Mouse (Mus musculus) embryonic facial prominence, embryonic 12.5 days (tissue): Measurements from ENCODE around the gene Chst15. TPM values are rescaled to one million over a fixed set of nuclear protein-coding genes. Genes with fewer than 3 reads are reported as not detected.
A peak's percentile ranks its signal among the peaks of the same experiment; 100 is the strongest.

Experiments used
- ATAC-seq: fragments of 200-750 bp; cut with Nextera tagmentation; 2 replicates; pipeline ENCODE4 v1.8.0; 2017; ENCODE audit not compliant: insufficient number of reproducible peaks, insufficient read depth, low FRiP score, low TSS enrichment
- H3K27ac ChIP-seq: fragments of 300-500 bp; sonication (generic); 2 replicates; pipeline ENCODE4 v1.5.1; 2016; ENCODE audit warnings: mild to moderate bottlenecking
- H3K27me3 ChIP-seq: fragments of 300-500 bp; sonication (generic); 2 replicates; pipeline ENCODE4 v1.6.1; 2016; ENCODE audit warnings: mild to moderate bottlenecking, moderate library complexity
- H3K36me3 ChIP-seq: fragments of 300-500 bp; sonication (generic); 2 replicates; pipeline ENCODE4 v1.6.1; 2016; ENCODE audit warnings: mild to moderate bottlenecking
- H3K4me1 ChIP-seq: fragments of 300-500 bp; sonication (generic); 2 replicates; pipeline ENCODE4 v1.6.1; 2016
- H3K4me2 ChIP-seq: fragments of 300-500 bp; sonication (generic); replicated peaks from 2 replicates; pipeline ENCODE4 v1.6.1; 2016; ENCODE audit warnings: mild to moderate bottlenecking, moderate library complexity
- H3K4me3 ChIP-seq: fragments of 300-500 bp; sonication (generic); 2 replicates; pipeline ENCODE4 v1.5.1; 2016; ENCODE audit warnings: mild to moderate bottlenecking
- H3K9ac ChIP-seq: fragments of 300-500 bp; sonication (generic); 2 replicates; pipeline ENCODE4 v1.6.1; 2016; ENCODE audit warnings: mild to moderate bottlenecking, moderate library complexity
- H3K9me3 ChIP-seq: fragments of 300-500 bp; sonication (generic); 2 replicates; pipeline ENCODE4 v1.6.1; 2016; ENCODE audit warnings: mild to moderate bottlenecking, moderate library complexity
- WGBS: fragments of 180-500 bp; shearing (Covaris S2); methylation state at CpG from one replicate; pipeline ENCODE4 v1.1.7; 2016; 5-methylcytosine and 5-hydroxymethylcytosine counted together
- polyA plus RNA-seq: library from polyadenylated mRNA; unstranded; fragments of >200 nt; fragmentation: Nextera tagmentation; extraction: Ambion mirVana; gene quantifications from 2 replicates; pipeline ENCODE4 v1.2.1, GENCODE M21; 2016

Chst15 gene
- polyA plus RNA-seq, 1 experiment from 2014 or later: 24.6 TPM

GRCm38 (mm10) chr7:132349075-132349572 is 32.1 kb upstream of the Chst15 start:
- Histone ChIP-seq H3K36me3 (no peaks in the 10 kb centered on the region), H3K4me1 (peaks cover 8% of the 10 kb centered on the region; the same call in 1 of the 2 replicates), H3K9me3 (no peaks in the 10 kb centered on the region), H3K4me3 (no peak overlapping the region), H3K4me2 (no peak overlapping the region), H3K27me3 (no peaks in the 10 kb centered on the region), H3K27ac (no peak overlapping the region), H3K9ac (no peak overlapping the region)
- ATAC-seq: no peak
- 69% methylated on average over 6 of the region's 6 CpGs for WGBS

GRCm38 (mm10) chr7:132347273-132348045 is 30.4 kb upstream of the Chst15 start:
- Histone ChIP-seq H3K9ac (no peak overlapping the region), H3K4me3 (no peak overlapping the region), H3K9me3 (no peaks in the 10 kb centered on the region), H3K36me3 (no peaks in the 10 kb centered on the region), H3K4me1 (peaks cover 6% of the 10 kb centered on the region; the same call in 1 of the 2 replicates), H3K27me3 (no peaks in the 10 kb centered on the region), H3K27ac (no peak overlapping the region), H3K4me2 (no peak overlapping the region)
- no peak for ATAC-seq
- WGBS: 77% methylated on average over 9 of the region's 9 CpGs

GRCm38 (mm10) chr7:132345526-132346070 is 28.6 kb upstream of the Chst15 start:
- Histone ChIP-seq H3K36me3 (no peaks in the 10 kb centered on the region), H3K27me3 (no peaks in the 10 kb centered on the region), H3K4me3 (no peak overlapping the region), H3K4me1 (peaks cover 2% of the 10 kb centered on the region; the same call in 1 of the 2 replicates), H3K9me3 (no peaks in the 10 kb centered on the region), H3K27ac (no peak overlapping the region), H3K4me2 (no peak overlapping the region), H3K9ac (no peak overlapping the region)
- no peak for ATAC-seq
- 69% methylated on average over 5 of the region's 5 CpGs for WGBS

- Histone ChIP-seq H3K4me3 (no peak overlapping the region), H3K4me2 (no peak overlapping the region), H3K27ac (no peak overlapping the region), H3K27me3 (no peaks in the 10 kb centered on the region), H3K9ac (no peak overlapping the region), H3K4me1 (0 out of 2 replicates have a peak, but pooled peaks cover 2% of the 10 kb centered on the region), H3K9me3 (no peaks in the 10 kb centered on the region), H3K36me3 (no peaks in the 10 kb centered on the region)
- WGBS: 63% methylated on average over 4 of the region's 4 CpGs
- no peak for ATAC-seq
Observed at GRCm38 (mm10) chr7:132344606-132345005, 27.6 kb upstream of the Chst15 start.

GRCm38 (mm10) chr7:132343900-132344299 is 26.9 kb upstream of the Chst15 start:
- H3K27me3 ChIP-seq: no peaks in the 10 kb centered on the region
- H3K4me1 ChIP-seq: 0 out of 2 replicates have a peak, but pooled peaks cover 2% of the 10 kb centered on the region
- H3K27ac ChIP-seq: no peak overlapping the region
- H3K4me2 ChIP-seq: no peak overlapping the region
- H3K9ac ChIP-seq: no peak overlapping the region
- H3K36me3 ChIP-seq: no peaks in the 10 kb centered on the region
- no peaks in the 10 kb centered on the region for H3K9me3 ChIP-seq
- WGBS: 88% methylated on average over 2 of the region's 2 CpGs
- no peak overlapping the region for H3K4me3 ChIP-seq
- ATAC-seq: no peak

DNA sequence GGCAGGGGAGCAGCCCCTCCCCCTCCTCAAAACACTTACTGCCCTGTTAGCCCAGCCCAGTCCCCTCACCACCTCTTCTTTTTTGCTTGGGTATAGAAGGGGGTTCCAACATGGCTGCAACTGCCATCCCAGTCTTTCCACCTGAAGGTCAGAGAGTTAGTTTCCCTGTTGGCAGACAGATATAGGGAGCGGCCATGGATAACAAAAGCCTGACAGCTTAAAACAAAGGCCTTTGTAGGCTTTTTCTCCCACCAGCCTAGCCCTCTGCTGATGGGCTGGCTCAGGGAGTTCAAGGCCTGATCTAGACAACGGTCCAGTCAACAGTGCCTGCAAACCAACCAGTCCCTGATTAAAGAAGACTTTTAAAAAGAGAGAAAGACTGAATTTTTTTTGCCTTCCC is 26.1 kb upstream of the Chst15 start:
- no peak for ATAC-seq
- Histone ChIP-seq H3K27ac (no peak overlapping the region), H3K4me3 (no peak overlapping the region), H3K27me3 (no peaks in the 10 kb centered on the region), H3K4me1 (0 out of 2 replicates have a peak, but pooled peaks cover 2% of the 10 kb centered on the region), H3K9ac (no peak overlapping the region), H3K9me3 (no peaks in the 10 kb centered on the region), H3K36me3 (no peaks in the 10 kb centered on the region), H3K4me2 (no peak overlapping the region)
- WGBS: 69% methylated on average over 2 of the region's 2 CpGs

- Histone ChIP-seq H3K27ac (no peak overlapping the region), H3K9ac (no peak overlapping the region)
Observed at GRCm38 (mm10) chr7:132339041-132339839, 22.2 kb upstream of the Chst15 start.

DNA sequence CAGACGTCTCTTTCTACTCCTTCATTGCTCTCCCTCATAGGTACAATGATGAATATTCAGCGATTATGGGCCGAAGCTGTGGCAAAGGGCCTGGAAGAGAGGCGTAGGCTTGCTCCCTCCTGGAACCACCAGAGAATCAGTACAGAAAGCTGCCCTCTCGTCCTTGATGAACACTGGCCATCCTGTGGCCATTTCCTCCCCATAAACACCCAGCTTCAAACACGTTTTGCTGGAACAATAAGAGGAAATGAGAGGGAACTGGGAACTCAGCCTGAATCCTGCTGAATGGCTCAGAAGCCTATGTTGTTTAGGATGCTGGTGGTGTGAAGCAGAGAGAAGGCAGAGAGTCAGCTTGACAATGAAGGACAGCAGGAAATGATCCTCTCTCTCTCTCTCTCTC is 21.3 kb upstream of the Chst15 start:
- H3K27me3 ChIP-seq: no peaks in the 10 kb centered on the region
- H3K4me2 ChIP-seq: no peak overlapping the region
- no peak overlapping the region for H3K4me3 ChIP-seq
- H3K4me1 ChIP-seq: peaks cover 7% of the 10 kb centered on the region
- no peaks in the 10 kb centered on the region for H3K9me3 ChIP-seq
- 66% methylated on average over 6 of the region's 6 CpGs for WGBS
- no peak for ATAC-seq
- H3K27ac ChIP-seq: no peak overlapping the region
- H3K36me3 ChIP-seq: no peaks in the 10 kb centered on the region
- H3K9ac ChIP-seq: no peak overlapping the region

More at GRCm38 (mm10) chr7:132339041-132339839, 22.2 kb upstream of the Chst15 start:
- Histone ChIP-seq H3K36me3 (no peaks in the 10 kb centered on the region), H3K4me1 (peaks cover 7% of the 10 kb centered on the region), H3K27me3 (no peaks in the 10 kb centered on the region), H3K4me3 (no peak overlapping the region), H3K9me3 (no peaks in the 10 kb centered on the region), H3K4me2 (no peak overlapping the region)
- 81% methylated on average over 14 of the region's 14 CpGs for WGBS
- no peak for ATAC-seq

GRCm38 (mm10) chr7:132337268-132337917 is 20.4 kb upstream of the Chst15 start:
- peaks cover 7% of the 10 kb centered on the region for H3K4me1 ChIP-seq
- peak overlapping the region; percentile 30; the same call in 1 of the 2 replicates for H3K27ac ChIP-seq
- no peak overlapping the region for H3K4me2 ChIP-seq
- no peak for ATAC-seq
- 71% methylated on average over 11 of the region's 11 CpGs for WGBS
- H3K4me3 ChIP-seq: no peak overlapping the region
- H3K9me3 ChIP-seq: no peaks in the 10 kb centered on the region
- no peaks in the 10 kb centered on the region for H3K27me3 ChIP-seq
- no peaks in the 10 kb centered on the region for H3K36me3 ChIP-seq
- H3K9ac ChIP-seq: no peak overlapping the region

- WGBS: 44% methylated on average over 3 of the region's 3 CpGs
- Histone ChIP-seq H3K27ac (peak overlapping the region; percentile 30; the same call in 1 of the 2 replicates), H3K9ac (no peak overlapping the region), H3K9me3 (no peaks in the 10 kb centered on the region), H3K27me3 (no peaks in the 10 kb centered on the region), H3K4me2 (no peak overlapping the region), H3K4me3 (no peak overlapping the region), H3K4me1 (peaks cover 11% of the 10 kb centered on the region), H3K36me3 (no peaks in the 10 kb centered on the region)
- no peak for ATAC-seq
Observed at GRCm38 (mm10) chr7:132336781-132337180, 19.8 kb upstream of the Chst15 start.

GRCm38 (mm10) chr7:132335367-132335766 is 18.3 kb upstream of the Chst15 start:
- H3K4me2 ChIP-seq: no peak overlapping the region
- WGBS: 86% methylated on average over 4 of the region's 4 CpGs
- no peak overlapping the region for H3K4me3 ChIP-seq
- no peak for ATAC-seq
- H3K27ac ChIP-seq: no peak overlapping the region
- no peaks in the 10 kb centered on the region for H3K36me3 ChIP-seq
- H3K9me3 ChIP-seq: no peaks in the 10 kb centered on the region
- H3K9ac ChIP-seq: no peak overlapping the region
- H3K27me3 ChIP-seq: no peaks in the 10 kb centered on the region
- H3K4me1 ChIP-seq: peaks cover 12% of the 10 kb centered on the region
